Mouse (Mus musculus): ENCODE measurements around the gene Cers1. TPM values are rescaled to one million over a fixed set of nuclear protein-coding genes. Genes with fewer than 3 reads are reported as not detected.

Cers1 gene
- total RNA-seq (2021): 10 to 100 TPM; 23.1 to 24.4 TPM
- long read RNA-seq, experiment 1, transcript Cers1-203 (8 exons, 2,728 nt): major isoform, 52 of 66 reads
- long read RNA-seq, experiment 1, partial matches to known transcripts: 8 of 66 reads
- long read RNA-seq, experiment 1, other reads (novel, unspliced or antisense): 6 of 66 reads
- long read RNA-seq, experiment 2, transcript Cers1-203 (8 exons, 2,728 nt): major isoform, 90 of 103 reads
- long read RNA-seq, experiment 2, partial matches to known transcripts: 9 of 103 reads
- long read RNA-seq, experiment 2, other reads (novel, unspliced or antisense): 4 of 103 reads

DNA sequence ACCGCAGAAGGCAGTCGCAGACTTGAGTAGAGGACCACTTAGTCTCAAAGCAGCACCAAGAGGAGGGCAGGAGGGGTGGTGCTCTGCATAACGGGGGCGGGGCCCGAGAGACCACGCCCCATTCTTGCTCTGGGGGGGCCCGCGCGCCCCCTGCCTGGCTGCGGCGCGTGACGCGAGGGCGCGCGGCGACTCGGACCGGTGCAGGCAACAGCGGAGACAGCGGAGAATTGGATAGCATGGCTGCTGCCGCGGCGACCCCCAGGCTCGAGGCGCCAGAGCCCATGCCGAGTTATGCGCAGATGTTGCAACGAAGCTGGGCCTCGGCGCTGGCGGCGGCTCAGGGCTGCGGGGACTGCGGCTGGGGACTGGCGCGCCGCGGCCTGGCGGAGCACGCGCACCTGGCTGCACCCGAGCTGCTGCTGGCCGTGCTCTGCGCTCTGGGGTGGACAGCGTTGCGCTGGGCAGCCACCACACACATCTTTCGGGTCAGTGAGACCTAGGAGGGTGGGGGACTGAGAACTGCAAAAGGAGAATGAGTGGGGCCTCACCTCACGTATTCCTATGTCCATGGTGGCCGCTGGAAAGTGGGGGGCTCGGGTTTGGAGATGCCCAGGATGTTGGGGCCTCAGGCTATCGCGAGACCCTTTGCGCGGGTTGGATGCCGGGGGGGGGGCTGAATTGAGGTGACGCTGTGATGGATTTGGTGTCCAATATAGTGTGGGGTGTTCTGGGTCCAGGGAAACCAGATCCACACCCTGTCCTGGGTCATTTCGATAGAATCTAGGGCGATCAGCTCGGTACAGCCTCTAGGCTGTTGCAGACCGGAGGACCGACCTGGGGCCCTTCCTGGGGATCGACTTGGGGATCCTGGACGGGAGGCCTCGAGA is at the start of gene Cers1:
TSS of gene Cers1 (plus strand) at position 152 of the 887 bp plus-strand sequence.
- DNase-seq (ENCODE audit: low spot score in 2 of 2): peak in 1 of 2 experiments; percentile 71

- DNase-seq (ENCODE audit: low spot score in 2 of 2): no peak
Measured at GRCm38 (mm10) chr8:70267674-70268073, 47.9 kb upstream of the Cers1 start.

- no peak for DNase-seq (ENCODE audit: low spot score in 2 of 2)
Measured at GRCm38 (mm10) chr8:70268311-70268710, 47.3 kb upstream of the Cers1 start.

GRCm38 (mm10) chr8:70268799-70269565 is 46.6 kb upstream of the Cers1 start:
- no peak for DNase-seq (ENCODE audit: low spot score in 2 of 2)

GRCm38 (mm10) chr8:70272949-70273348 is 42.6 kb upstream of the Cers1 start:
- DNase-seq (ENCODE audit: low spot score in 2 of 2): no peak

- no peak for DNase-seq (ENCODE audit: low spot score in 2 of 2)
Measured at GRCm38 (mm10) chr8:70274350-70274749, 41.2 kb upstream of the Cers1 start.

DNA sequence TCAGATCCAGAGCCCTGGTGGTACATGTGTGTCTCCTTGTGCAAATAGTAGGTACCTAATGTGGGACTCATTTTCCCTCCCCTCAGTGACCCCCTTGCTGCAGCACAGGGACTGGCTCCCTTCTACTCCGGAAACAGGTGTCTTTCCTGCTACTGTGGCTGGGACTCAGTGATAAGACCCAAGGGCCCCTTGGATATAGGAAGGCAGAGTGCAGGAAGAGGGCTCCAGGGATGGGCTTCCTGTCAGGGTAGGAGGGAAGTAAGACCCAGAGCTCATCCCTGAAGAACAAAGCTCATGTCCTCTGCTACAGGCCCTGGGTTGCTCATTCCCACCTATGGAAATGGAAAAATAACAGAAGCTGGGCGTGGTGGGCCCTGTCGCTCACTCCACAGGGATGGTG is 39.1 kb upstream of the Cers1 start:
- no peak for DNase-seq (ENCODE audit: low spot score in 2 of 2)

DNA sequence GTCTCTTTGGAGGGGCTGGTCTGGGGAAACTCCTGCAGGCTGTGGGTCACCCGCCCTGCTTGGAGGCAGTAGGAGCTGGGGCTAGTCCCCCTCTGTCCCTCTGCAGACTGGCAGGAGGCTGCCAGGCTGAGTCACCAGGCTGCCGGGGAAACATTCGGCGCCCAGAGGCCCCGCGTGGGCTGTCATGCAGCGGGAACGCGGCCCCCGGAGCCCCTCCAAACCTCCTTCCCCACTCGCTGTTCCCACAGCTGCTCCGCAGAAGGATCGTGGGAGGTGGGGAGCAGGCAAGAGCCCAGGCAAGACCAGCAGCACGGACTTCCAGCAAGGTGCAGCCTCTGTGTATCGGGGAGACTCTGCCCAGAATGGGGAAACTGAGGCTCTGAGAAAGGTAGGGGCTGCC is 37.4 kb upstream of the Cers1 start:
- no peak for DNase-seq (ENCODE audit: low spot score in 2 of 2)

- no peak for DNase-seq (ENCODE audit: low spot score in 2 of 2)
Measured at GRCm38 (mm10) chr8:70279266-70279665, 36.3 kb upstream of the Cers1 start.

GRCm38 (mm10) chr8:70281001-70281400 is 34.6 kb upstream of the Cers1 start:
- no peak for DNase-seq (ENCODE audit: low spot score in 2 of 2)

GRCm38 (mm10) chr8:70282603-70283135 is 32.9 kb upstream of the Cers1 start, which contains the start of gene Homer3:
TSS of gene Homer3 (plus strand) at chr8:70282827.
- DNase-seq (ENCODE audit: low spot score in 2 of 2): peak; percentile 89 to 91

GRCm38 (mm10) chr8:70283136-70284077 is 32.2 kb upstream of the Cers1 start:
- no peak for DNase-seq (ENCODE audit: low spot score in 2 of 2)

GRCm38 (mm10) chr8:70284421-70284820 is 31.2 kb upstream of the Cers1 start:
- no peak for DNase-seq (ENCODE audit: low spot score in 2 of 2)

DNA sequence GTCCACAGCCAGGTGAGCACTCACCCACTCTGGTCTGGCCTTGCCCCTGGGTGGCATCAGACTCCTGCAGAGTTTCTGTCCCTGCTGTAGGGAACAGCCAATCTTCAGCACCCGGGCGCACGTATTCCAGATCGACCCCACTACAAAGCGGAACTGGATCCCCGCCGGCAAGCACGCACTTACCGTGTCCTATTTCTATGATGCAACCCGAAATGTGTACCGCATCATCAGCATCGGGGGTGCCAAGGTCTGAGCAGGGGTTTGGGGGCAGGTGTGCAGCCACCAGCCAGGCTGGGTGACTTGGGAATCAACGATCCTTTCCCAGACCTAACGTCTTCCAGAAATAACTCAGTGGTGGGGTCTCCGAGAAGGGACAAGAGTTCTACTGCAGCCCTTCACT is 30.3 kb upstream of the Cers1 start:
- DNase-seq (ENCODE audit: low spot score in 2 of 2): no peak

- no peak for DNase-seq (ENCODE audit: low spot score in 2 of 2)
Measured at GRCm38 (mm10) chr8:70286737-70287136, 28.8 kb upstream of the Cers1 start.

DNA sequence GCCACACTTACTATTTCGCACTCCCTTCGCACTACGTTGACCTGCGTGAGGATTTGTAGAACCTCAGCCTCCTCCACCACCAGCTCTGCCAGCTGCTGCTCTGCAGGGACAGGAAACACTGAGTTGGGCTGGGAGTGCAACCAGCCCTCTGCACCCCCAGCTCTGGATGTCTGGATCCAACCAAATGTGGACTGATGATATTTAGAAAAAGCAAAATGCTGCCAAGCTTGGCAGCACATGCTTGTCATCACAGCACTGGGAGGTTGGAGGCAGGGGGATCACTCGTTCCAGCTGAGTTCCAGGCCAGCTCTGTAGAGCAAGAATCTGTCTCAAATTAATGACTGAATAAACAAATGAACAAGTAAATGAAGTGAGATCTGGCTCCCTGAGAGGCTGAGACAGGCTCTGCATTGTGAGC is 21.6 kb upstream of the Cers1 start:
- no peak for DNase-seq (ENCODE audit: low spot score in 2 of 2)

- DNase-seq (ENCODE audit: low spot score in 2 of 2): no peak
Measured at GRCm38 (mm10) chr8:70300881-70301280, 14.7 kb upstream of the Cers1 start.

DNA sequence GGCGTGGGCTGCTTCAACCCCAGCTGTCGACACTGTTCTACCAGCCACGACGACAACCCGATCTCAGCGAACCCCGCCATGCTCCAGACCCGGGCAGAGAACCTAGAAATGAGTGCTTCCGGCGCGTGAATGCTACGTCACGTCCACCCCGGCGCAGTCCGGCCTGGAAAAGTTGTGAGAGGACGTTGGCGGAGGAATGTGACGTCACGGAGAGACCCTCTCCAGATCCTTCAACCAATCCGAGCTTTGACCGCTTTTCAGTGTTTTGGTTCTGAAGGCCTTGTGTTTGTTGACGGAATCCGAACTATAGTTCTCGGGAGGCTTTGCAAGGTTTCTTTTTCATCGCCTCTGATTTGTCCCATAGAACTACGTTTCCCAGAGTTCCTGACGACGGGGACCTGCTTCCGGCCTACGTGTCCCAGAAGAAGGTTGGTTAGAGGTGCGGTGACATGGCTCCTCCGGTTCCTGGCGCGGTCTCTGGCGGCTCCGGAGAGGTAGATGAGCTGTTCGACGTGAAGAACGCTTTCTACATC is 13.2 kb upstream of the Cers1 start, which contains the start of the genes Ddx49 and Cope:
TSS of gene Ddx49 (minus strand) at position 132 of the 533 bp plus-strand sequence.
TSS of gene Cope (plus strand) at position 161 of the 533 bp plus-strand sequence.
- DNase-seq (ENCODE audit: low spot score in 2 of 2): peak; percentile 82 to 93

DNA sequence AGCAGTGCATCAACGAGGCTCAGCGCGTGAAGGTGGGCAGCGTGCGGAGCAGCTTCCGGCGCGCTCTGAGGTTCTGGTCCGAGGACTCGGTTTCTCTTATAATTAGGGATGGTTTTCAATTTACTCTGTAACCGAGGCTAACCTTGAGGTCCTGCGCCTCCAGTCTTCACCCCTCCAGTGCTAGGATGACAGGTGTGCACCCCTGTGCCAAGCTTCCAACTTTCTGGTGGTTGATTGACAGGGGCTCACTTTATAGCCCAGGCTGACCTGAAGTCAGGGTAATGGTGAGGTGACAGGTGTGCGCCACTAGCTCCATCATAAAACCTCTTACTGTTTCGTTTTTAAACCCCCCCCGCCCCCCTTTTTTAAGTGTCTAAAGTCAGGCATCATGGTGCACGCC is 12.7 kb upstream of the Cers1 start:
- no peak for DNase-seq (ENCODE audit: low spot score in 2 of 2)

- DNase-seq (ENCODE audit: low spot score in 2 of 2): no peak
Measured at GRCm38 (mm10) chr8:70309311-70309710, 6.3 kb upstream of the Cers1 start.
